ENCODE assay signal across 19 mouse cellular contexts in genomic region chr7:49006886-49007285, GRCm38 (mm10).
DNase-seq lines count a peak whose midpoint lies in the region; ATAC-seq and TF ChIP-seq lines count a peak whose summit lies in the region.
"Had no signal": no experiment of that assay in that cellular context is flagged by ENCODE, and none has a peak within 500 bp of the region (broad histone marks: within the 10 kb centered on the region; RNA-seq: fewer than 3 reads in every experiment).

No protein-coding gene starts in this region.

- H3K79me2 ChIP-seq in MEL (ENCODE audit: control insufficient read depth, insufficient read depth, low read length, poor library complexity) = no peaks in the 10 kb centered on the region

- H3K4me1 ChIP-seq in limb, embryonic 13.5 days = peaks cover 11% of the 10 kb centered on the region; the same call in 1 of the 2 replicates
- peaks cover 5% of the 10 kb centered on the region; the same call in 1 of the 2 replicates for H3K4me1 ChIP-seq in limb, embryonic 10.5 days
- H3K4me1 ChIP-seq in MEL (ENCODE audit: control insufficient read depth in 1 of 2, insufficient read depth in 2 of 2, low read length in 2 of 2) = no peaks in the 10 kb centered on the region
- peaks cover 31% of the 10 kb centered on the region for H3K4me1 ChIP-seq in heart, embryonic 12.5 days (replicated peaks)

- TF ChIP-seq POLR2A in MEL (IDR thresholded peaks at IDR 0.05; ENCODE audit: control insufficient read depth in 1 of 2, insufficient read depth in 1 of 2, low read depth in 1 of 2, low read length in 2 of 2, poor library complexity in 1 of 2) = no peak

- no peak for TF ChIP-seq RAD21 in MEL (IDR thresholded peaks at IDR 0.05; ENCODE audit: low read depth, low read length)

- ATAC-seq in limb, embryonic 13.5 days (ENCODE audit: low FRiP score, low read depth) = 0 out of 2 replicates have a peak, but pooled peaks have one; percentile 40
- ATAC-seq in heart, embryonic 12.5 days (ENCODE audit: insufficient number of reproducible peaks, low FRiP score) = no peak
- ATAC-seq: CD4-positive, CD25-positive, alpha-beta regulatory T cell, adult 4 months; forebrain, embryonic 16.5 days had no signal

- TF ChIP-seq EP300 in MEL (IDR thresholded peaks at IDR 0.05; ENCODE audit: low read depth in 1 of 2, low read length in 2 of 2) = no peak

- TF ChIP-seq CTCF in MEL (IDR thresholded peaks at IDR 0.05 in 2 of 3, conservative IDR thresholded peaks at IDR 0.05 in 1 of 3; ENCODE audit: control insufficient read depth in 1 of 3, insufficient read depth in 1 of 3, low read depth in 2 of 3, low read length in 3 of 3, poor library complexity in 1 of 3, severe bottlenecking in 1 of 3) = no peak

- H3K4me3 ChIP-seq in limb, embryonic 13.5 days = no peak overlapping the region
- no peak overlapping the region for H3K4me3 ChIP-seq in limb, embryonic 10.5 days
- H3K4me3 ChIP-seq in MEL (ENCODE audit: control insufficient read depth in 1 of 2, insufficient read depth in 1 of 2, low read depth in 2 of 2, low read length in 2 of 2) = no peak overlapping the region
- no peak overlapping the region for H3K4me3 ChIP-seq in heart, embryonic 12.5 days
- H3K4me3 ChIP-seq: erythroblast, embryonic 14.5 days; hindbrain, embryonic 15.5 days; lung, embryonic 15.5 days had no signal

- H3K4me2 ChIP-seq in limb, embryonic 13.5 days (replicated peaks) = no peak overlapping the region
- H3K4me2 ChIP-seq in heart, embryonic 12.5 days = no peak overlapping the region
- H3K4me2 ChIP-seq: hindbrain, embryonic 15.5 days; liver, embryonic 11.5 days; lung, embryonic 15.5 days; midbrain, embryonic 11.5 days had no signal

- H3K27me3 ChIP-seq in limb, embryonic 13.5 days = peaks cover 33% of the 10 kb centered on the region
- H3K27me3 ChIP-seq in limb, embryonic 10.5 days (ENCODE audit: low read depth, poor library complexity, severe bottlenecking) = no peaks in the 10 kb centered on the region
- H3K27me3 ChIP-seq in MEL (ENCODE audit: control insufficient read depth in 1 of 2, insufficient read depth in 2 of 2, low read length in 2 of 2) = peaks cover 2 to 8% of the 10 kb centered on the region in 2 experiments; a peak in 3 of 4 replicates
- H3K27me3 ChIP-seq in heart, embryonic 12.5 days (replicated peaks) = no peaks in the 10 kb centered on the region
- H3K27me3 ChIP-seq: hindbrain, embryonic 15.5 days; lung, embryonic 15.5 days had no signal

- no peaks in the 10 kb centered on the region for H3K36me3 ChIP-seq in limb, embryonic 13.5 days
- H3K36me3 ChIP-seq in limb, embryonic 10.5 days = no peaks in the 10 kb centered on the region
- no peaks in the 10 kb centered on the region for H3K36me3 ChIP-seq in MEL (ENCODE audit: control insufficient read depth in 1 of 2, insufficient read depth in 2 of 2, low read length in 2 of 2)
- no peaks in the 10 kb centered on the region for H3K36me3 ChIP-seq in heart, embryonic 12.5 days
- H3K36me3 ChIP-seq: G1E; hindbrain, embryonic 15.5 days; lung, embryonic 15.5 days had no signal

- no peak for DNase-seq in limb, embryonic 10.5 days (ENCODE audit: low spot score)
- peak; percentile 78 for DNase-seq in 416B (ENCODE audit: low read depth)
- DNase-seq in MEL (ENCODE audit: low read depth, low spot score) = peak; percentile 22
- peak; percentile 57 to 69 for DNase-seq in adrenal gland, postnatal 36 days
- no peak for DNase-seq in cerebellum, postnatal 36 days
- no peak for DNase-seq in right cerebral cortex, adult 2 months (ENCODE audit: low spot score in 2 of 2)
- DNase-seq: cerebellum, postnatal 14 days; layer of hippocampus, postnatal 36 days; thymus, adult 18-20 months had no signal

- 45% methylated on average over 7 of the region's 7 CpGs for WGBS in limb, embryonic 13.5 days
- WGBS in limb, embryonic 10.5 days = 70% methylated on average over 7 of the region's 7 CpGs
- WGBS in heart, embryonic 12.5 days = 51% methylated on average over 7 of the region's 7 CpGs

- H3K9ac ChIP-seq in limb, embryonic 13.5 days = no peak overlapping the region
- no peak overlapping the region for H3K9ac ChIP-seq in MEL (ENCODE audit: control insufficient read depth, low read depth, low read length, poor library complexity, severe bottlenecking)
- no peak overlapping the region for H3K9ac ChIP-seq in heart, embryonic 12.5 days
- H3K9ac ChIP-seq: hindbrain, embryonic 15.5 days; lung, embryonic 15.5 days had no signal

- H3K9me3 ChIP-seq in limb, embryonic 13.5 days = no peaks in the 10 kb centered on the region
- H3K9me3 ChIP-seq in limb, embryonic 10.5 days (replicated peaks) = no peaks in the 10 kb centered on the region
- no peaks in the 10 kb centered on the region for H3K9me3 ChIP-seq in MEL (replicated peaks; ENCODE audit: insufficient read depth, low read length)
- no peaks in the 10 kb centered on the region for H3K9me3 ChIP-seq in heart, embryonic 12.5 days (replicated peaks)
- H3K9me3 ChIP-seq: hindbrain, embryonic 15.5 days; lung, embryonic 15.5 days had no signal

- peak overlapping the region; percentile 28; the same call in 1 of the 2 replicates for H3K27ac ChIP-seq in limb, embryonic 13.5 days
- H3K27ac ChIP-seq in limb, embryonic 10.5 days = no peak overlapping the region
- no peak overlapping the region for H3K27ac ChIP-seq in MEL (ENCODE audit: control insufficient read depth, low read depth, low read length)
- no peak overlapping the region for H3K27ac ChIP-seq in heart, embryonic 12.5 days (ENCODE audit: poor library complexity, severe bottlenecking)
- H3K27ac ChIP-seq: hindbrain, embryonic 15.5 days; lung, embryonic 15.5 days had no signal

TF ChIP-seq in MEL, 35 proteins besides CTCF, POLR2A, EP300 and RAD21:
- TF ChIP-seq MAZ (IDR thresholded peaks at IDR 0.05; ENCODE audit: low read depth, low read length) (no peak), ZMIZ1 (IDR thresholded peaks at IDR 0.05; ENCODE audit: low read depth, low read length) (no peak), UBTF (IDR thresholded peaks at IDR 0.05; ENCODE audit: borderline replicate concordance, insufficient read depth, low read depth, low read length) (no peak), MXI1 (IDR thresholded peaks at IDR 0.05; ENCODE audit: low read depth, low read length) (no peak), MYB (IDR thresholded peaks at IDR 0.05; ENCODE audit: low read depth, low read length) (no peak), POLR2AphosphoS5 (IDR thresholded peaks at IDR 0.05; ENCODE audit: borderline replicate concordance, low read depth, low read length) (no peak), TBP (IDR thresholded peaks at IDR 0.05; ENCODE audit: low read depth, low read length) (no peak), JUND (IDR thresholded peaks at IDR 0.05; ENCODE audit: low read depth, low read length) (no peak), MEF2A (IDR thresholded peaks at IDR 0.05; ENCODE audit: extremely low read depth, insufficient replicate concordance, low read depth, low read length, poor library complexity, severe bottlenecking) (no peak), SMC3 (IDR thresholded peaks at IDR 0.05; ENCODE audit: low read depth, low read length) (no peak), USF1 (IDR thresholded peaks at IDR 0.05; ENCODE audit: low read depth, low read length) (no peak), BHLHE40 (IDR thresholded peaks at IDR 0.05; ENCODE audit: borderline replicate concordance, low read depth, low read length) (no peak), ZNF384 (IDR thresholded peaks at IDR 0.05; ENCODE audit: low read depth, low read length) (no peak), CHD1 (IDR thresholded peaks at IDR 0.05; ENCODE audit: low read depth, low read length) (no peak)

Comparison
In these comparisons a context has a peak if more than half of its experiments do, and no peak if none do; other contexts are left out.
1. DNase-seq: peak in 416B (single experiment), MEL (single experiment) and adrenal gland, postnatal 36 days (2 of 2); none in limb, embryonic 10.5 days (single experiment), cerebellum, postnatal 36 days (0 of 2) and right cerebral cortex, adult 2 months (0 of 2).